Mouse (Mus musculus): ENCODE results near the gene Kcnc1. TPM values are rescaled to one million over a fixed set of nuclear protein-coding genes. Genes with fewer than 3 reads are reported as not detected.

The Kcnc1 gene
- total and polyA plus RNA-seq, 3 experiments: not detected

GRCm38 (mm10) chr7:46391701-46392100 is 4.6 kb upstream of the Kcnc1 start:
- no peak overlapping the region for H3K9ac ChIP-seq (ENCODE audit: control insufficient read depth, low read depth, low read length, poor library complexity, severe bottlenecking)
- no peak overlapping the region for H3K27ac ChIP-seq (ENCODE audit: control insufficient read depth, low read depth, low read length)
- TF ChIP-seq NELFE (IDR thresholded peaks at IDR 0.05; ENCODE audit: low read depth, low read length) (no peak), TBP (IDR thresholded peaks at IDR 0.05; ENCODE audit: low read depth, low read length) (no peak), GABPA (IDR thresholded peaks at IDR 0.05; ENCODE audit: low read depth, low read length) (no peak), MAFK (IDR thresholded peaks at IDR 0.05; ENCODE audit: borderline replicate concordance, low read depth, low read length) (no peak), ETS1 (IDR thresholded peaks at IDR 0.05; ENCODE audit: low read depth, low read length) (no peak), ZC3H11A (IDR thresholded peaks at IDR 0.05; ENCODE audit: low read depth, low read length) (no peak), POLR2A (IDR thresholded peaks at IDR 0.05; ENCODE audit: control insufficient read depth in 1 of 2, insufficient read depth in 1 of 2, low read depth in 1 of 2, low read length in 2 of 2, poor library complexity in 1 of 2) (no peak), TCF12 (IDR thresholded peaks at IDR 0.05; ENCODE audit: low read depth, low read length) (no peak), GATA1 (IDR thresholded peaks at IDR 0.05; ENCODE audit: low read depth, low read length) (no peak), UBTF (IDR thresholded peaks at IDR 0.05; ENCODE audit: borderline replicate concordance, insufficient read depth, low read depth, low read length) (no peak), SIN3A (IDR thresholded peaks at IDR 0.05; ENCODE audit: low read length) (no peak), MAZ (IDR thresholded peaks at IDR 0.05; ENCODE audit: low read depth, low read length) (no peak), KAT2A (conservative IDR thresholded peaks at IDR 0.05; ENCODE audit: low read depth, low read length) (no peak), CHD1 (IDR thresholded peaks at IDR 0.05; ENCODE audit: low read depth, low read length) (no peak), USF2 (IDR thresholded peaks at IDR 0.05; ENCODE audit: borderline replicate concordance in 1 of 2, insufficient read depth in 1 of 2, low read depth in 1 of 2, low read length in 2 of 2) (no peak), CTCF (IDR thresholded peaks at IDR 0.05 in 2 of 3, conservative IDR thresholded peaks at IDR 0.05 in 1 of 3; ENCODE audit: control insufficient read depth in 1 of 3, insufficient read depth in 1 of 3, low read depth in 2 of 3, low read length in 3 of 3, poor library complexity in 1 of 3, severe bottlenecking in 1 of 3) (no peak), MXI1 (IDR thresholded peaks at IDR 0.05; ENCODE audit: low read depth, low read length) (no peak), MAX (IDR thresholded peaks at IDR 0.05; ENCODE audit: low read length) (no peak), MYC (IDR thresholded peaks at IDR 0.05; ENCODE audit: low read depth, low read length) (no peak), USF1 (IDR thresholded peaks at IDR 0.05; ENCODE audit: low read depth, low read length) (no peak)
- no peak overlapping the region for H3K4me3 ChIP-seq (ENCODE audit: control insufficient read depth in 1 of 2, insufficient read depth in 1 of 2, low read depth in 2 of 2, low read length in 2 of 2)
- H3K27me3 ChIP-seq (ENCODE audit: control insufficient read depth in 1 of 2, insufficient read depth in 2 of 2, low read length in 2 of 2): no peaks in the 10 kb centered on the region
- H3K4me1 ChIP-seq (ENCODE audit: control insufficient read depth in 1 of 2, insufficient read depth in 2 of 2, low read length in 2 of 2): no peaks in the 10 kb centered on the region
- no peaks in the 10 kb centered on the region for H3K9me3 ChIP-seq (replicated peaks; ENCODE audit: insufficient read depth, low read length)
- no peaks in the 10 kb centered on the region for H3K36me3 ChIP-seq (ENCODE audit: control insufficient read depth in 1 of 2, insufficient read depth in 2 of 2, low read length in 2 of 2)
- no peak for DNase-seq (ENCODE audit: low read depth, low spot score)
- no peaks in the 10 kb centered on the region for H3K79me2 ChIP-seq (ENCODE audit: control insufficient read depth, insufficient read depth, low read length, poor library complexity)

- H3K9ac ChIP-seq (ENCODE audit: control insufficient read depth, low read depth, low read length, poor library complexity, severe bottlenecking): no peak overlapping the region
Observed at GRCm38 (mm10) chr7:46393116-46393515, 3.2 kb upstream of the Kcnc1 start.

More at GRCm38 (mm10) chr7:46393116-46393515, 3.2 kb upstream of the Kcnc1 start:
- Histone ChIP-seq H3K27ac (ENCODE audit: control insufficient read depth, low read depth, low read length) (no peak overlapping the region), H3K27me3 (ENCODE audit: control insufficient read depth in 1 of 2, insufficient read depth in 2 of 2, low read length in 2 of 2) (no peaks in the 10 kb centered on the region), H3K9me3 (replicated peaks; ENCODE audit: insufficient read depth, low read length) (no peaks in the 10 kb centered on the region), H3K79me2 (ENCODE audit: control insufficient read depth, insufficient read depth, low read length, poor library complexity) (no peaks in the 10 kb centered on the region), H3K4me3 (ENCODE audit: control insufficient read depth in 1 of 2, insufficient read depth in 1 of 2, low read depth in 2 of 2, low read length in 2 of 2) (no peak overlapping the region), H3K36me3 (ENCODE audit: control insufficient read depth in 1 of 2, insufficient read depth in 2 of 2, low read length in 2 of 2) (no peaks in the 10 kb centered on the region), H3K4me1 (ENCODE audit: control insufficient read depth in 1 of 2, insufficient read depth in 2 of 2, low read length in 2 of 2) (no peaks in the 10 kb centered on the region)
- TF ChIP-seq MAFK (IDR thresholded peaks at IDR 0.05; ENCODE audit: borderline replicate concordance, low read depth, low read length) (no peak), NRF1 (IDR thresholded peaks at IDR 0.05; ENCODE audit: insufficient read depth, low read depth, low read length, poor library complexity, severe bottlenecking) (no peak), E2F4 (IDR thresholded peaks at IDR 0.05; ENCODE audit: borderline replicate concordance, low read depth, low read length) (no peak), RAD21 (IDR thresholded peaks at IDR 0.05; ENCODE audit: low read depth, low read length) (peak; percentile 92), SMC3 (IDR thresholded peaks at IDR 0.05; ENCODE audit: low read depth, low read length) (peak; percentile 96), BHLHE40 (IDR thresholded peaks at IDR 0.05; ENCODE audit: borderline replicate concordance, low read depth, low read length) (0 out of 2 replicates have a peak, but pooled peaks have one; percentile 20), ZC3H11A (IDR thresholded peaks at IDR 0.05; ENCODE audit: low read depth, low read length) (peak; percentile 84), CTCF (IDR thresholded peaks at IDR 0.05 in 2 of 3, conservative IDR thresholded peaks at IDR 0.05 in 1 of 3; ENCODE audit: control insufficient read depth in 1 of 3, insufficient read depth in 1 of 3, low read depth in 2 of 3, low read length in 3 of 3, poor library complexity in 1 of 3, severe bottlenecking in 1 of 3) (peak; percentile 78 to 94 (median 92))
- peak; percentile 68 for DNase-seq (ENCODE audit: low read depth, low spot score)

Data from MEL (cell line).